Mouse (Mus musculus) mammary gland, adult 2 months (tissue): ENCODE measurements around the gene Tnip1. TPM values are rescaled to one million over a fixed set of nuclear protein-coding genes. Genes with fewer than 3 reads are reported as not detected.

ENCODE experiments used
- polyA plus RNA-seq: library from polyadenylated mRNA; depleted of rRNA; stranded (reverse); fragments of >200 nt; gene quantifications from 2 replicates; pipeline ENCODE4 v1.2.3, GENCODE M21; 2012; ENCODE audit warnings: low replicate concordance; rRNA removed

Tnip1 gene
- polyA plus RNA-seq = 43.9 and 75.2 TPM in 2 replicates

DNA sequence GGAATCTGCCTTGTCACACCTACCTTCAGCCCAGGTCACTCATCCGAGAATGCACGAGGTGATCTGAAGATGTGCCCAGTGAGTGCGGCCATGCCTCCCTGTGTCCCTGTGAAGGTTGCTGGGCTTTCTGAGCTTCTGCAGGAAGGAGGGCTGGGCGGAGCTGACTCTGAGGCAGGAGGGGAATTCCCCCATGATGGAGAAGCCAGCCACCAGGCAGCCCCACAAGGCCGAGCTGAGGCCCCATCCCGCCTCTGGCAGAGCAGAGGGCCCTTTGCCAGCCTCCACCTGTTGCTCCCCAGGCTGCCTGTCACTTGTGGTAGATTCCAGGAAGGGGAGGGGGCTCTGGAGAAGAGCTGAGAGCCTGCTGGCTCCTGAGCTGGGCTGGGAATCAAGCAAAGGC, at the start of gene Tnip1:
TSS of gene Tnip1 (minus strand) at position 108 of the 400 bp plus-strand sequence.

DNA sequence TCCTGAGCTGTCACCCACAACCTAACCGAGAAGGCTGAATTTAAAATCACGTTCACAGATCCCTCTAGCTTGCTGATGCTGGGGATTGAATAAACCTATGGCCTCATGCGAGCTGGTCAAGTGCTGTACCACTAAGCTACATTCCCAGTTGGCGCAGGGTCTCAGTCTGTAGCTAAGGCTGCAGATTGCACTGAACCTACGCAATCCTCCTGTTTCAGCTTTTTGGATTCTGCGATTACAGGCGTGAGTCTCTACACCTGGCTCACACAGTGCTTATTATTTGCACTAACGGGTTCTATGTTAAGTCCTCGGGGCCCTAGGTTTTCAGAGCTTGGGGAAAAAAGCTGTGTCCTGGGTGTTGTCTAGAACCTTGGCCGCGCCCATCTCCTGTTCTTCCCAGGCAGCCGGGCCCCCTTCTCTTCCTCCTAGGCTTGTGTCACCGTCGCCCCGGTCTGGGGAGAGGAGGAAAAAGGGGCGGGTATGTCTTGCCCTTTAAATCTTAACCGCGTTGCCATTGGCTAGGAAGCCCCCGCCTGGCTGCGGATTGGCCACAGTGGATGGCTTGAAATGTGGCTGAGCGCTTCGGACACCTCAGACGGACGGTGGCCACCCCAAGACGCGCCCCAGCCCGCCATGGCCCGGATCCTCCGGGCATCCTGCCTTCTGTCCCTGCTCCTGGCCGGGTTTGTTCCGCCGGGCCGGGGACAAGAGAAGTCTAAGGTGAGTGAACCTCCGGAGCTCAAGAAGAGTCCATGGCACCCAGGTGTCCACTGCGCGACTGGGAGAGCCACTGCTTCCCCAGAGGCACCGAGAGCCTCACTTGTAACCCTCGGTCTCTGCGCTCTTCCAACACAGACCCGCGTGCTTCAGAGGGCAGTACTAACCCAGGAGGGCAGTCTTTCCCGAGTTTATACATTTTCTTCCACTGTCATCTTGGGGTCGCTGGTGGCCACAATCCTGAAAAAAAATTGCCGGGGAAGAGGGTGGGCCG, 60.1 kb downstream of the Tnip1 start, which contains the start of gene Gpx3:
TSS of gene Gpx3 (plus strand) at position 121 of the 991 bp plus-strand sequence.

DNA sequence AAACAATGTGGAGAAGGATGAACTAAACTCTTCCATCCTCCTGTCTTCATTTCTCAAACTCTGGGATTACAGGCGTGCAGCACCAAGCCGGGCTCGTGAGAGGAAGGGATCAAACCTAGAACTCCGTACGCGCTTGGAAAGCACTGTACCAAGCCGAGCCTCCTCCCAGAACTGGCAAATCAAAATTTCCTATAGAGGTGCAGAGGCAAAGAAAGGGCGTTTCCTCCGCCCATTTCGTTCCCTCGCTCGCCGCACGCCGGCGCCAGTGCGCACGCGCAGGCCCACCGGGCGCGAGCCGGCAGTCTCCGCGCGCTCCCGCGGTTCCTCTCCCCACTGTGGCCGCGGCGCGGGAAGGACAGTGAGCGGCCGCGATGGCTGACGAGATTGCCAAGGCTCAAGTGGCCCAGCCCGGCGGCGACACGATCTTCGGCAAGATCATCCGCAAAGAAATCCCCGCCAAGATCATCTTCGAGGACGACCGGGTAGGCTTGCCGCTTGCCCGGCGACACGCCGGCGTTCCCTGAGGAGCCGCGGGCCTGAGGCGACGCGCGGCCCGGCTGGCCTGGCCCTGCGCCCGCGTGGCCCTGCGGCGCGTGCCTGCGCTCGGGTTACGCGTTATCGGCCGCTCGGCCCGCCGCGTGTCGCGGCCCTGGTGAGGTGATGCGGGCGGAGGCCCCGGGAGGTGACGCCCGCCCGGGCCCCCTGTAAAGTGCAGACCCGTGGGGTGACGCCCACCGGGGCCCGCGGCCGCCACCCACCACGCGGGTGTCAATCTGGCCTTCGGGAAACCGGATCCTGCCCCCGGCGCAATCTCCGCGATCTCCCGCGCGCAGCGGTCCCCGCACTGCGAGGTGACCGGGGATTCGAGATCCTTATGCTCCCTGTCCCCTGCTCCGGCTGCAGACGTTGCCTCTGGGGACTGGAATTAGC, 96.3 kb downstream of the Tnip1 start, which contains the start of gene Hint1:
TSS of gene Hint1 (plus strand) at position 265 of the 930 bp plus-strand sequence.

Other genes with a start within 250 kb of the Tnip1 start
- gene Cdc42se2, start 175.2 kb downstream of the Tnip1 start, polyA plus RNA-seq = 35.7 and 60.0 TPM in 2 replicates
- gene Lyrm7, start 102.0 kb downstream of the Tnip1 start, polyA plus RNA-seq = 0.67 and 2.5 TPM in 2 replicates
- gene Hint1, start 96.5 kb downstream of the Tnip1 start, polyA plus RNA-seq = 283 and 303 TPM in 2 replicates
- gene Gpx3, start 60.5 kb downstream of the Tnip1 start, polyA plus RNA-seq = 938 and 1,116 TPM in 2 replicates
- 181 and 229 TPM in 2 replicates for gene Anxa6, start 70.5 kb upstream of the Tnip1 start, polyA plus RNA-seq
- gene Ccdc69, start 115.2 kb upstream of the Tnip1 start, polyA plus RNA-seq = 8.4 and 15.0 TPM in 2 replicates
- 137 and 138 TPM in 2 replicates for gene Gm2a, start 135.2 kb upstream of the Tnip1 start, polyA plus RNA-seq
- 0.43 and 0.47 TPM in 2 replicates for gene Slc36a3, start 188.8 kb upstream of the Tnip1 start, polyA plus RNA-seq
- 370 and 477 TPM in 2 replicates for gene Slc36a2, start 222.2 kb upstream of the Tnip1 start, polyA plus RNA-seq
- gene Slc36a1, start 241.4 kb upstream of the Tnip1 start, polyA plus RNA-seq = 24.2 and 24.5 TPM in 2 replicates